ENCODE assay signal across 10 mouse cellular contexts in the genomic region with DNA sequence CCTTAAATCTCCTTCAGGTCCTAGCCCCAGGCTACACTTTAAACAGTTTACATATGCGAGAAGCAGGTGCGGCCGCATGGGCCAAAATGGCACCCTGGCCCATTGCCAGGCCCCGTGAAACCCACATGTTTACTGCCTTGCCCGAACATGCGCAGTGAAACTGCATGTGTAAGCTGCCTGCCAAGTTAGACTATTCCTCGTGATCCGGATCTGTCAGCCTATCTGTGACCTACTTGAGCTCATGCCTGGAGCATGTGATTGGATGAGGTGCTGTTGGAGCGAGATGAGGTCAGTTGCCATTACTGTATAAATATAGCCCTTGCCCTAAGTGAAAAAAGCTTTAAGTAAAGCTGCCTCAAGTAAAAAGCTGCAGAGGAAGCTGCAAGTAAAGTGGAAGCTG. TPM values are rescaled to one million over a fixed set of nuclear protein-coding genes. Genes with fewer than 3 reads are reported as not detected.
A peak's percentile ranks its signal among the peaks of the same experiment; 100 is the strongest.
DNase-seq lines count a peak whose midpoint lies in the region; ATAC-seq and TF ChIP-seq lines count a peak whose summit lies in the region.
"Not testable (repeated sequence)": the region's sequence is repeated elsewhere in the genome, so short reads cannot be mapped to it uniquely, and the experiment has no call there.
"Had no signal": no experiment of that assay in that cellular context is flagged by ENCODE, and none has a peak within 500 bp of the region (broad histone marks: within the 10 kb centered on the region; RNA-seq: fewer than 3 reads in every experiment).

No protein-coding gene starts in this region.

- H3K27me3 ChIP-seq in embryonic facial prominence, embryonic 14.5 days (replicated peaks; ENCODE audit: control insufficient read depth, insufficient read depth, low read length); heart, postnatal 0 days (ENCODE audit: control insufficient read depth, insufficient read depth, low read length); kidney, adult 2 months (replicated peaks; ENCODE audit: control insufficient read depth, insufficient read depth, low read length); liver, adult 2 months (ENCODE audit: control insufficient read depth, insufficient read depth, low read length): not testable (repeated sequence)

- intact Hi-C loops in gastrocnemius, postnatal 36 days (cut with DNase I), result not testable (repeated sequence)

- H3K4me1 ChIP-seq in embryonic facial prominence, embryonic 14.5 days (ENCODE audit: control insufficient read depth, insufficient read depth, low read length); heart, postnatal 0 days (ENCODE audit: control insufficient read depth, insufficient read depth); kidney, adult 2 months (ENCODE audit: control insufficient read depth, insufficient read depth, low read length); liver, adult 2 months (ENCODE audit: control insufficient read depth, insufficient read depth, low read length): not testable (repeated sequence)

- TF ChIP-seq EP300 in heart, postnatal 0 days (IDR thresholded peaks at IDR 0.05; ENCODE audit: low read depth), result peak; percentile 89

- not testable (repeated sequence) for H3K36me3 ChIP-seq in embryonic facial prominence, embryonic 14.5 days (ENCODE audit: control insufficient read depth, insufficient read depth, low read length); heart, postnatal 0 days (replicated peaks; ENCODE audit: control insufficient read depth, insufficient read depth, low read length); kidney, adult 2 months (ENCODE audit: control insufficient read depth, insufficient read depth, low read length); liver, adult 2 months (ENCODE audit: control insufficient read depth, insufficient read depth, low read length)

- not testable (repeated sequence) for H3K27ac ChIP-seq in embryonic facial prominence, embryonic 14.5 days (replicated peaks; ENCODE audit: low read depth, low read length); kidney, adult 2 months (ENCODE audit: insufficient read depth, low read depth, low read length)
- peak overlapping the region; percentile 74 for H3K27ac ChIP-seq in heart, postnatal 0 days (ENCODE audit: low read depth)
- peak overlapping the region; percentile 56; the same call in 1 of the 2 replicates for H3K27ac ChIP-seq in liver, adult 2 months (replicated peaks; ENCODE audit: insufficient read depth, low read depth, low read length)

- not testable (repeated sequence) for H3K4me2 ChIP-seq in embryonic facial prominence, embryonic 14.5 days (ENCODE audit: low read depth, low read length); heart, postnatal 0 days (ENCODE audit: low read depth, low read length)

- not testable (repeated sequence) for H3K9ac ChIP-seq in embryonic facial prominence, embryonic 14.5 days (ENCODE audit: low read depth, low read length); heart, postnatal 0 days (replicated peaks; ENCODE audit: low read depth, low read length); liver, adult 2 months (ENCODE audit: low read depth, low read length)

- TF ChIP-seq CTCF in heart, postnatal 0 days (IDR thresholded peaks at IDR 0.05; ENCODE audit: low read depth); kidney, adult 2 months (conservative IDR thresholded peaks at IDR 0.05; ENCODE audit: insufficient read depth, insufficient read length, low read depth, low read length); liver, adult 2 months (IDR thresholded peaks at IDR 0.05; ENCODE audit: low read depth, low read length): not testable (repeated sequence)

- peak; percentile 55; the same call in 1 of the 2 replicates for ATAC-seq in embryonic facial prominence, embryonic 14.5 days (ENCODE audit: low read depth)
- ATAC-seq in heart, postnatal 0 days (ENCODE audit: insufficient read depth, low read depth), result peak; percentile 96

- not testable (repeated sequence) for H3K9me3 ChIP-seq in embryonic facial prominence, embryonic 14.5 days (ENCODE audit: control insufficient read depth, low read length); heart, postnatal 0 days (replicated peaks; ENCODE audit: control insufficient read depth, low read length)

- 70% methylated on average over 9 of the region's 9 CpGs for whole genome bisulfite sequencing in embryonic facial prominence, embryonic 14.5 days
- WGBS in heart, postnatal 0 days, result 51% methylated on average over 9 of the region's 9 CpGs
- 72% methylated on average over 9 of the region's 9 CpGs for WGBS in kidney, adult 2 months
- 58% methylated on average over 9 of the region's 9 CpGs for WGBS in liver, adult 2 months

- DNase-seq in cerebellum, adult 18-20 months, result peak; percentile 43 to 53
- DNase-seq in embryonic facial prominence, embryonic 14.5 days (ENCODE audit: low spot score), result peak; percentile 18
- DNase-seq in gastrocnemius, postnatal 36 days, result peak; percentile 18 to 31
- peak; percentile 61 for DNase-seq in heart, postnatal 0 days (ENCODE audit: low spot score)
- peak; percentile 8 for DNase-seq in kidney, adult 2 months
- DNase-seq in liver, adult 2 months (ENCODE audit: extremely low read depth, low read depth, low spot score), result peak; percentile 94
- peak; percentile 5 for DNase-seq in right cerebral cortex, adult 18-20 months

- TF ChIP-seq POLR2A in kidney, adult 2 months (IDR thresholded peaks at IDR 0.05; ENCODE audit: low read depth, low read length); liver, adult 2 months (IDR thresholded peaks at IDR 0.05; ENCODE audit: extremely low read depth, insufficient read depth, low read length): not testable (repeated sequence)

- H3K4me3 ChIP-seq in embryonic facial prominence, embryonic 14.5 days (ENCODE audit: low read depth, low read length); heart, postnatal 0 days (ENCODE audit: low read depth, low read length); kidney, adult 2 months (ENCODE audit: insufficient read depth, low read depth, low read length); liver, adult 2 months (ENCODE audit: insufficient read depth, low read depth, low read length): not testable (repeated sequence)

- not testable (repeated sequence) for H3K79me2 ChIP-seq in liver, adult 2 months (ENCODE audit: control insufficient read depth, insufficient read depth, low read length)

RNA-seq across cellular contexts. Expression of a gene that starts 11.6 kb away (rescaled TPM):
- polyA plus RNA-seq in embryonic facial prominence, embryonic 14.5 days (2014; fragmentation: Nextera tagmentation; extraction: Ambion mirVana), result 0.46 and 0.67 TPM in 2 replicates
- total RNA-seq in gastrocnemius, postnatal 36 days (2021), result under 1 TPM; 0.13 to 0.30 TPM
- total RNA-seq in heart, postnatal 0 days (2014; rRNA removed; ENCODE audit: low replicate concordance), result not detected in 2 replicates
- 0.18 and 0.43 TPM in 2 replicates for polyA plus RNA-seq in heart, postnatal 0 days (2015; fragmentation: Nextera tagmentation; extraction: Ambion mirVana)
- 0.59 and 0.65 TPM in 2 replicates for polyA plus RNA-seq in kidney, adult 2 months (2012; rRNA removed)
- 0.20 and 0.28 TPM in 2 replicates for total RNA-seq in liver, adult 2 months (2014; rRNA removed)
- polyA plus RNA-seq in liver, adult 2 months (2012; rRNA removed), result 0.04 and 0.10 TPM in 2 replicates
- polyA plus RNA-seq: C2C12; embryonic facial prominence, embryonic 11.5 days; limb, embryonic 10.5 days had no signal

RNA-seq across cellular contexts. Expression of a gene that starts 29.8 kb away (rescaled TPM):
- polyA plus RNA-seq in embryonic facial prominence, embryonic 14.5 days (2014; fragmentation: Nextera tagmentation; extraction: Ambion mirVana), result 4.1 and 5.8 TPM in 2 replicates
- total RNA-seq in gastrocnemius, postnatal 36 days (2021), result 1 to 10 TPM; 2.3 to 3.3 TPM
- total RNA-seq in heart, postnatal 0 days (2014; rRNA removed; ENCODE audit: low replicate concordance), result 1.2 and 3.8 TPM in 2 replicates
- polyA plus RNA-seq in heart, postnatal 0 days (2015; fragmentation: Nextera tagmentation; extraction: Ambion mirVana), result 2.7 and 3.4 TPM in 2 replicates
- polyA plus RNA-seq in kidney, adult 2 months (2012; rRNA removed), result 1.6 and 1.7 TPM in 2 replicates
- total RNA-seq in liver, adult 2 months (2014; rRNA removed), result 1.1 and 1.5 TPM in 2 replicates
- 0.56 and 0.71 TPM in 2 replicates for polyA plus RNA-seq in liver, adult 2 months (2012; rRNA removed)

RNA-seq across cellular contexts. Expression of a gene that starts 49.2 kb away (rescaled TPM):
- polyA plus RNA-seq in embryonic facial prominence, embryonic 14.5 days (2014; fragmentation: Nextera tagmentation; extraction: Ambion mirVana), result 35.6 and 43.4 TPM in 2 replicates
- under 1 TPM; 0.52 to 0.64 TPM for total RNA-seq in gastrocnemius, postnatal 36 days (2021)
- 24.9 and 30.0 TPM in 2 replicates for total RNA-seq in heart, postnatal 0 days (2014; rRNA removed; ENCODE audit: low replicate concordance)
- polyA plus RNA-seq in heart, postnatal 0 days (2015; fragmentation: Nextera tagmentation; extraction: Ambion mirVana), result 14.3 and 15.0 TPM in 2 replicates
- polyA plus RNA-seq in kidney, adult 2 months (2012; rRNA removed), result 0.38 and 0.64 TPM in 2 replicates
- total RNA-seq in liver, adult 2 months (2014; rRNA removed), result 0.65 and 1.7 TPM in 2 replicates
- 0.10 and 0.18 TPM in 2 replicates for polyA plus RNA-seq in liver, adult 2 months (2012; rRNA removed)

RNA-seq across cellular contexts. Expression of a gene that starts 56.1 kb away (rescaled TPM):
- polyA plus RNA-seq in embryonic facial prominence, embryonic 14.5 days (2014; fragmentation: Nextera tagmentation; extraction: Ambion mirVana), result 28.4 and 31.1 TPM in 2 replicates
- 10 to 100 TPM; 27.2 to 31.3 TPM for total RNA-seq in gastrocnemius, postnatal 36 days (2021)
- total RNA-seq in heart, postnatal 0 days (2014; rRNA removed; ENCODE audit: low replicate concordance), result 14.0 and 18.1 TPM in 2 replicates
- polyA plus RNA-seq in heart, postnatal 0 days (2015; fragmentation: Nextera tagmentation; extraction: Ambion mirVana), result 19.5 and 20.9 TPM in 2 replicates
- polyA plus RNA-seq in kidney, adult 2 months (2012; rRNA removed), result 12.0 and 15.0 TPM in 2 replicates
- 11.2 and 14.4 TPM in 2 replicates for total RNA-seq in liver, adult 2 months (2014; rRNA removed)
- 7.0 and 7.8 TPM in 2 replicates for polyA plus RNA-seq in liver, adult 2 months (2012; rRNA removed)

Comparison
In these comparisons a context has a peak if more than half of its experiments do, and no peak if none do; other contexts are left out.
1. DNase-seq: peak in every context shown above with its lines; median percentile 94 in liver, adult 2 months; 61 in heart, postnatal 0 days; 48 in cerebellum, adult 18-20 months; 24 in gastrocnemius, postnatal 36 days; 18 in embryonic facial prominence, embryonic 14.5 days; 8 in kidney, adult 2 months; 5 in right cerebral cortex, adult 18-20 months.